Mouse (Mus musculus): ENCODE results near the gene Atrnl1.

Gene Atrnl1
- long read RNA-seq, experiment 1 = 0 reads
- long read RNA-seq, experiment 2, partial matches to known transcripts = 0 of 4 reads
- long read RNA-seq, experiment 2, other reads (novel, unspliced or antisense) = 4 of 4 reads

DNA sequence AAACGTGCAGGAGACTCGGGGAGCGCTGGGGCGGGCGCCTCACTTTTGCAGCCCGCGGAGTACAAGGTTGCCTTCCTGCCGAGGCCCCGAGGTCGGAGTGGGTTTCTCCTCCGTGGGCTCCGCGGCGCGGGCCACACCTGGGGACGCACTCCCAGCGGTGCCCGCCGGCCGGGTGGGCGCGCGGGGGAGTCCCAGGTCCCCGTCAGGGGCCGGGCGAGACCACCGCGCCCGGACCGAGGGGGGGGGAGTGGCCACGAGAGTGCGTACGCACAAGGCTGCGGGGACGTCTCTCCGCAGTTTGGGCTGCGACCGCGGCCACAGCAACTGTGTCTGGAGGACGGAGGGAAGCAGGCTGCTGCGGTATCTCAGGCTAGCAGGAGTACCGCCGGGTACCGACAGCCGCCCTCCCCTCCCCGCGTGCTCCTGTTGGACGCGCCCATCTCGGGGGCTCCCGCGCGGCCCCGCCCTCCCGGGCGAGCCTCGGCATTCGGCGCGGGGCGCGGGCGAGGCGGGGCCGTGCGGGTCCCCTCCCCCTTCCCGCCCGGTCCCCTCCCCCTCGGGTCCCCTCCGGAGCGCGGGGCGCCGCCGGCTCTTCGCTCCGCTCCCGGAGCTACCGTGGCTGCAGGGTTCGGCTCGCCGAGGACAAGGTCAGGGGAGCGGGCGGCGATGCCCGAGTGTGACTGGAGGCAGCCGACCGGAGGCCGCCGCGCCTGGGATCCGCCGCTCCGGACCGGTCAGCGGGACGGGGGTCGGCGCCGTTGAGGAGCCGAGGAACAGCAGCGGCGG is at the start of gene Atrnl1:
TSS of gene Atrnl1 (plus strand) at position 559 of the 786 bp plus-strand sequence.
- intact Hi-C loops (cut with DNase I) = no loop called here

DNA sequence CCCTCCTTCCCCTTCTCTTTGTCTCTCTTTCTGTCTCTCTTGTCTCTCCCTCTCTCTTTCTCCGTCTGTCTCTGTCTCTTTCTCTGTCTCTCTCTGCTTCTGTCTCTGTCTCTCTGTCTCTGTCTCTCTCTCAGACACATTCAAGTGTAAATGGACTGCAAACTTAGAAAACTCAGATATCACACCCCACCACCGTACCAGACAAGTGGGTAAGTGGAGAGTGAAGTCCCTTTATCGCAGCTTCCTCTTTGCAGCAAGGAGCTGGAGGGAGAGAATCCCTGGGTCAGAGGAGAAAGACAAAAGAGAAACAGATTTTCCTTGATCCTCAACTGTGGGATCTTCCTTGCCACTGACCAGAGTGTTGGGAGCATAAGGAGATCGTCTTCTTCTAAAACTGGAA is 49.3 kb upstream of the Atrnl1 start:
- intact Hi-C loops (cut with DNase I) = no loop called here

DNA sequence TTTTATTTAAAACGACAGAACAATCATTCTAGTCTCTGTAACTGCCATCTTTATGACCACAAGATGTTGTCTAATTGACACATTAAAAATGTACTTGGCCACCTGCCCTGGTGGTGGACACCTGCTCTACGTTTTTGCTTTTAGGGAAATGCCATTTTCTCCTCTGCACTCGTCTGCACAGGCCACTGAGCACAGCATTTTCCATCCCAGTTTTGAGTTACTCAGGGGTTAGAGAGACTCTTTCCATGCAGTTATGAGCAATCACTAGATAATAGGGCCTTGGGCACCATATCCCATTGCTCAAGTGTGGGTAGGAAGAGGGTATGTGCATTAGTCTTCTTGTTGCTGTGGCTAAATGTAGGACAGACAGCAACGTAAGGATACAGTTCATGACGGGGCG is 41.8 kb upstream of the Atrnl1 start:
- intact Hi-C loops (cut with DNase I) = no loop called here

DNA sequence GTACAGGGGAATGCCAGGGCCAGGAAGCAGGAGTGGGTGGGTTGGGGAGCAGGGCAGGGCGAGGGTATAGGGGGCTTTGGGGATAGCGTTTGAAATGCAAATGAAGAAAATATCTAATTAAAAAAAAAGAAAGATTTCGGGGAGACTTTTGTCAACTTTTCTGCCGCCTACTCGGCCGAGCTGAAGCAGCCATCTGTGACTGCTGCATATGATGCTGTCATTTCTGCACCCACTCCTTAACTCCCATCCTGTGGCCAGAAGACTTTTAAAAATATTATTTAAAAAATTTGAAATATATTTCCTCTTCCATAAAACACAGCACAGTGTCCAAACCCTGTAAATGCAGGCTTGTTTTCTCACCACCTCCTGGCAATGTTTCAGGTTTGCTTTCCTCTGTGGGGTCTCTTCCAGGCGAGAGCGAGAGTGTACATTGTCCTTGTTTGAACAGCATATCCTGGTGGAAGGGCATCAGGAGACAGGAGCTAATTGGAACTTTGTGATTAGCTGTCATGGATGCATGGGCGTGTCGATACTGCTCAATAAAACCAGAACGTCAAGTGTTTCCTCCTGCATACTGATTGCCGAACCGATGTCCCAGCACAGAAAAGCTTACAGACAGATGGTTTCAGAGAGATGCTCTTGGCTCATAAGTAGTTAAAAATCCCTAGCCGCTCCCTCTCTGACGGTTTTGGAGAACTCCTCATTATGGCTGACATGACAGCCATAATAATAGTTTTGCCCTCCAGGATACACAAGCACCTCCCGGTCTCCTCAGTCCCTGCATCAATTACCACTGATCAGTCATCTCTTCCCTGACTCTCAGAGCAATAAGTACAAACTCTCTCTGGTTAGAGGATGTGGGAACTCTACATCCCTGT is 38.2 kb upstream of the Atrnl1 start:
- intact Hi-C loops (cut with DNase I) = no loop called here

DNA sequence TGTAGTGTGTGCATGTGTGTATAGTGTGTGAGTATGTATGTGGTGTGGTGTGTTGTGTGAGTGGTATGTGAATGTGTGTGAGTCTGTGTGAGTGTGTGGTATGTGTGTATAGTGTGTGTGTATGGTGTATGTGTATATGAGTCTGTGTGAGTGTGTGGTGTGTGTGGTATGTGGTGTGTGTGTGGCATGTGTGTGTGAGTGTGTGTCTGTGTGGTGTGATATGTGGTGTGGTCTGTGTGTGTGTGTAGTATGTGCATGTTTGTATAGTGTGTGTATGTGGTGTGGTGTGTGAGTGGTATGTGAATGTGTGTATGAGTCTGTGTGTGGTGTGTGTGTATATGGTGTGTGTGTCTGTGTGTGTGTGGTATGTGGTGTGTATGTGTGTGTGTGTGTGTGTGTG is 37.4 kb upstream of the Atrnl1 start:
- intact Hi-C loops (cut with DNase I) = no loop called here

DNA sequence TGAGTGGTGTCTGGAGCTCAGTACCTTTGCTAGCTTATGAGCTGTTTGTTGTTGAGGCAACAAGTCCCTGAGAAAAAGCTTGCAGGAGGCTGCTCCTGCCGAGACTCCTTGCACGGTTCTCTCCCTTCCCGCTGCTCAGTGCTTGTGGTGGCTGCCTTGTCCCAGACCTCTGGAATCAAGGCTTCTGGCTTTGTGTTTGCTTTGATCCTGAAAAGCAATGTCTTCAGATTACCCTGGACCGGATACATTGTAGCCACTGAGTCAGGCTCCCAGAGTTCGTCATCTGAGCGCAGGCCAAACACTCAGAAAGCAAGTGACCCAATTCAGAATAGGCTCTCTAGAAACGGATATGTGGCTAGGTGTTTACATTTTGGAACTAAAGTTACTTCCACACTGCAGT is 35.8 kb upstream of the Atrnl1 start:
- intact Hi-C loops (cut with DNase I) = no loop called here

DNA sequence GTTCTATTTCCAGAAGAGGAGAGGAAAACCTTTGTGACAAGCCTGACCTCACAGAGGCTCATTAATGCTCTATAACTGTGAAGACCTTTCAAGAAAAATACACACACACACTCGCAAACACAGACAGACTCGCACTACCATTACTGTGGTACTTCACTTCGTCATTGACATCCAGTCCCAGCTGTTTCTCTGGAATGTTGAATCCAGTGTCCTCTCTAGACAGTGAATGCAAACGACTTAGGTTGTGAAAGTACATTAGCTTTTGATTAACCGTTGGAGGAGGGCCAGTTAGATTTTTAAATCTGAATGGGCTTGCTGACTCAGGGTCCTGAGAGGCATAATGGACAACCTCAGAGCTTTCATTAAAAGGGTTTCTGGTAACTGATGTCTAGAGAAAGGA is 34.0 kb upstream of the Atrnl1 start:
- intact Hi-C loops (cut with DNase I) = no loop called here

DNA sequence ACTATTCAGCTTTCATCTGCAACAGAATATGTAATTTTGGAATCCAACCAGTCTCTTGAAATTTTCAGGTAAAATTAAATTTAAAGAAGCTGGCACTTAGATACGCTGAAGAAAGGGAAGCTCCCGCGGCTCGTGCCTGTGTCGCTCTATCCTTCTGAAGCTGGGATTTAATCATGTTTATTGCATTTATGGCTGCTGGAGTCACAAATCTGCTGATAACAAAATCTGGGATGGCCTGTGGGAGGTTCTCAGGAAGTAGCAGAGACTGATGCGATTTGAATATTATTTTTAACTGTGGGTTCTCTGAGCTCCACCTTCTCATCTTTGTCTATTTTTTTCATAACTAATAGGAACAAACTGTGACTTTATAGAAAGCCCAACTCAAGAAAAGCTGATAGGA is 33.6 kb upstream of the Atrnl1 start:
- intact Hi-C loops (cut with DNase I) = no loop called here

DNA sequence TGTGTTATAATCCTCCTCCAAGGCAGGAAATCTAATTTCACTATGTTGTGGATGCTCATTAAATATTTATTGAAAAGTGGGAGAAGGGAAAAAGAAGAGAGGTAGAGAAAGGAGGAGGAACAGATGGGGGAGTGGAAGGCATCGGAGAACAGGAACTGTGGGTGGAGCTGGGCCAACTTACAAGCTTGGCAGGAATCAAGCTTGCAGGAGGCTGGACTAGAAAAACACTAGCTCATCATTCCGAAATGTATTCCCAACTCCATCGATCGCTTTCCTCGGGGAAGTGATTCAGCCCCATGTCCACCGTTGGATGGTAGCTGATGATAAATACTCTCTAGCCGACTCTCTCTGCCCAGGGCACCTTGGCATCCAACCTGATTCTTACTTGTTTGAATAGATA is 29.9 kb upstream of the Atrnl1 start:
- intact Hi-C loops (cut with DNase I) = no loop called here

DNA sequence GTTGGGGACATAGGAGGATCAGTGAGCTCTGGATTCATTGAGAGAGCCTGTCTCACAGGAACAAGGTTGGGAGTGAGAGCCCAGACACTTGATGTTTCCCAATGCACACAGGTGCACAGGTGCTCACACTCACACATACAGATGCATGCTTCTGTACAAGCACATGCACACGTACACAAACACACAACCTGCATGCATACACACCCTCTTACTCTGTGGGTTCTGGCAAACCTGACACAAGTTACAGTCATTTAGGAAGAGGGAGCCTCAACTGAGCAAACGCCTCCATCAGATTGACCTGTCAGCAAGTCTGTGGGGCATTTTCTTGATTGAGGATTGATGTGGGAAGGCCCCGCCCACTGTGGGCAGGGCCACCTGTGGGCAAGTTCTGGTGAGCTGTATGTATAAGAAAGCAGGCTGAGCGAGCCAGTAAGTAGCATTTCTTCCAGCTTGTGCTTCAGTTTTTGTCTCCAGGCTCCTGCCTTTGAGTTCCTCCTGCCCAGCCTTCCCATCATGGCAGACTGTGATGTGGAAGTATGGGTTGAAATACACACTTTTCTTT is 25.5 kb upstream of the Atrnl1 start:
- intact Hi-C loops (cut with DNase I) = no loop called here

DNA sequence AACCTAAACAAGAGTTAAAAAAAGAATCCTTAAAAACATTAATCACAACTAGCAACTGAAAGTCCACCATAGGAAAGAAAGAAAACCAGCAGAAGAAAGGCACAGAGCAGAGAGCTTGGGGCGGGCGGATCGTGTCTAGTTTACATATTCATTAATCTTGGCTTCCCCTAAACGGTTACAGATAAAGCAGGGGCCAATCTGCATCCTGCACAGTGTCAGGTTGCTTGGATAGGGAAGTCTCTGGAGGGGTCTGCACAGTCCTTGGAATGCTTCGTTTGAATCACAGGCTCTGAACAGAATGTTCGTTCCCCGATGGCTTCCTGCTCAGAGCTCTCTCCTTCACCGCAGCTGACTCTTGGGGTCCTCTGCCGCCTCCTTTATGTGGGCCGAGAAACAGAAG is 24.7 kb upstream of the Atrnl1 start:
- intact Hi-C loops (cut with DNase I) = no loop called here

DNA sequence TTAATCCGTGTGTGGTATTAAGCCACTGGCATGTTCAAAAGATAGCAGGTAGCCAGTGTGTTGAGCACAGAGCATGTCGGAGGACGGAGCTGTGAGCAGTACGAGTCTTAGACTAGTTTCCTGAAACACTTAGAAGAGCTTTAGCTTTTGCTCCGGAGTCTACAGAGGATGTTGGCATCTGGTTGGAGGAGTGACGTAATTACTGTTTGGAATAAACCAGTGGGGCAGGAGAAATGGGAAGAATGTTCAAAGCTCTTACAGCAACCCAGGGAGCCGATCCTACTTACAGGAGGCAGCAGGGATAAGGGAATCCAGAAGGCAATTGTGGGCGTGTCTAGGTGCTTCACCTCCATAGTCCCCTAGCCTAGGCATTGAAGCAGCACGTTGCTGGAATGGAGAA is 21.3 kb upstream of the Atrnl1 start:
- intact Hi-C loops (cut with DNase I) = no loop called here

DNA sequence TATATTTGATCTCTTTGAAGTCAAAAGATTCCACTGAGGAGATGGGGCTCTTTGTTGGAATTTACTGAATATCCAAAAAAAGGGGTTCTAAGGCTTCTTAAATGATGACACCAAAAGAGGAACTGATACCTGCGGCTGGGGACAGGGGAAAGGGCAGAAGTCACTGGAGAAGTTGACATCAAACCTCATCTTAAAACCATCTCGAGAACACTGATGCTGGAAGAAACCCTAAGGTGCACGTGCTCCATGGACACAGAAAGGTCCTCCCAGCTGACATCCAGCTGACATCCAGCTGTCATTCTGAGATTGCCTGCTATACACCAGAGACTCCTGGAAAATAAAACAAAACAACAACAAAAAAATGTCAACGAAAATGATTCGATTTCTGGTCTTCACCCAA is 19.9 kb upstream of the Atrnl1 start:
- intact Hi-C loops (cut with DNase I) = no loop called here

DNA sequence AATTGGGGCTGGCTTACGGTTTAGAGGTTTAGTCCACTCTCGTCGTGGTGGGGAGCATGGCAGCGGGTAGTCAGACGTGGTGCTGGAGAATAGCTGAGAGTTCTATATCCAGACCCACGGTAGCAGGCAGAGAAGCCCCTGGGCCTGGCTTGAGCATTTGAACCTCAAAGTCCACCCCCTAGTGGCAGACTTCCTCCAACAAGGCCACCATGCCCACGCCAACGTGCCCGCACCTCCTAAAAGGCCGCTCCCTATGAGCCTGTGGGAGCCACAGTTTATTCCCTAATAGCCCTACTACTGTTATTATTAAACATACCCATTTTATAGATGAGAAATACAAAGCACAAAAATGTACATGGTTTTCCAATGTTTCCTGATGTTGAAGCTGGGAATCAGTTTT is 19.2 kb upstream of the Atrnl1 start:
- intact Hi-C loops (cut with DNase I) = no loop called here

DNA sequence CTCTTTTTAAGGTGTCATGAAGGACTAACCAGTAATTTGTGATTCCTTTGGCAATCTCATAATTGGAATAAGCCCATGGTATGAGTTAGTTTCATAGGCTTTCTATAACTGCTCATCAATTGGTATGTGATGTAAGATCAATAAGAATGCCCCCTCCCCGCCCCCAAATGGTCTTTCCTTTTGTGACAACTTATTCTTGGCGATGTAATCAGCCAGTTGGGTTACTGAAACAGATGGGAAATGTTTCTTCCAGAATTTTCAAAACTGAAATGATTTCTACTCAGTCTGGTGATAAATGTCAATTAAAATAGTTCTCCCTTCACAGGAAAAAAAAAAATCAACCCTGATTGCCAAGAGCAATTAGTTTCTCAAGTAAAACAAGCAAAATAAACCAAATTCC is 18.5 kb upstream of the Atrnl1 start:
- intact Hi-C loops (cut with DNase I) = no loop called here

DNA sequence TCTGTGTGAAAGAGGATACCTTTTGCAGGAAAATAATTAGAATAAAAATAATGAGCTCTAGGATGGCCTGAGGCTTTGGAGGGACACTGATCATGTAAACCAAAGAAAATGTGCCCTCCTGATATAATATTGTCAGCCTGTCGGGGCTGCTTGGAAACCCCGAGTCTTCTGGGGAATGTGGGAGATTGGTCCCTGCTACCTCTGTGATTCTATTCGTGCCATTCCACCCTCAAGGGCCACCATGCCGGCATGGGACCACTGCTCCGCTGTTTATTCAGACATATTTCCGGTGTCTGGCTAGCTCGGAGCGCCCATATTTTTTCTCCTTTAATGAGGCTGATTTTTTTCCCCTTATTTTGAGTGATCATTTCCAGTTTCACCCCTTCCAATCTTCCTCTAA is 11.7 kb upstream of the Atrnl1 start:
- intact Hi-C loops (cut with DNase I) = no loop called here

DNA sequence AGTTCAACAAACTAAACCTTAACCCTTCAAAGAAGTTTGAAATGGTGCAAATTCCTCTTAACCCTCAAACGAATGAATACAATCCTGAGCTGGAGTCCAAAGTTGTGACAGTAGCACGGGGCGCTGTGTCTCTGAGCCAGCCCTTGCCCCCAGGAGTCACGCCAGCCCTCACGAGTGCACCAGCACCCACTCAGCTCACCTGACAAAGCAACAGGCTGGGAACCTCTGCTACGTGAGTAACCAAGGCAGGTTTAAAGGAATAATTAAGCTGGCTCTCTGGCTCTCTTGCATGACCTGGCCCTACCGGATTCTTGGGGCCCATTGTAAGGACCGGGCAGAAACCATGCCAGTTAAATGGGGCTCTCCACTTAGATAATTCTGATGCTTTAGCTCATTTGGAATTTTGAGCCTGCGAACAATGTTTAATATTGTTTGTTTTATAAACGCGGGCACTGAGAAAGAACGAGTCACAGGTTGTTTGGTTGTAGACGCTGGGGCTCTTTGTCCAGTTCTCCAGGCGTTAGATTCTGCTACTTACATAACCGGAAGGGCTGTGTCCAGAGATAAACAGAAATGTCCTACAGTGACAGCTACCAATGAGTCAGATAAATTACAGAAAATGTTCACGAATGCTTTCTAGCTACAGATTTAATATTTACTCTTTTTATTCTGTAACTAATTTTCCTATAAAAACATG is 10.5 kb upstream of the Atrnl1 start:
- intact Hi-C loops (cut with DNase I) = no loop called here

DNA sequence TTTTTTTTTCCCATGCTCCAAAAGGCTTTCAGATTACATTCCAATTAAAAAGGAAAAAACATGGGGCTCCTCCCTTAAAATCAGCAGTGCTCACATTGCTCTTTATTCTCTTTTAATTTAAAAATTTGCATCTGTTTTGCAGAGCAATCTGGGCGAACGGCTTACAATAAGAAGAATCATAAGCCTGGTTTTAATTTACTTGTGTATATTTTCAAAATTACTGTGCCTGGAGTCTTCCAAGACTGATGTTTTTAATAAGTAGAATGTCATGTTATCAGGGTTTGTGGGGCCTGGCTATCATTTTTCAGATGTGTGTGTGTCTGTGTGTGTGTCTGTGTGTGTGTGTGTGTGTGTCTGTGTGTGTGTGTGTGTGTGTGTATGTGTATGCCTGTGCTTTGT is 9.9 kb upstream of the Atrnl1 start:
- intact Hi-C loops (cut with DNase I) = no loop called here

DNA sequence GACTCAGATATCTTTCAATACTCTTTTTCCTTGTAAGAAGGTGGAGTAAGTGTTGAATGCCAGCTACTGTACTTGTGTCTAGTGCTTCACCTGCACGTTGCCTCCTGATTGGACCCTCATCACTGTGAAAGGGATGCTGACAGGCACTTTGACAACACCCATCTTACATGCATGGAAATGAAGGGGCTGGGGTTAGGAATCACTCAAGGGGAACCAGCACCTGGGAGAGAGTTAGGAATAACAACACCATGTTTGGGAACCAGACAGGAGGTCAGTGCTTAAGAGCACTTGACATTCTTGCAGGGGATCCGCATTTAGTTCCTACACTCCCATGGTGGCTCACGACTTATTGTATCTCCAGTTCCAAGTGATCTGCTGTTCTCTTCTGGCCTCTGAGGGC is 7.2 kb upstream of the Atrnl1 start:
- intact Hi-C loops (cut with DNase I) = no loop called here

DNA sequence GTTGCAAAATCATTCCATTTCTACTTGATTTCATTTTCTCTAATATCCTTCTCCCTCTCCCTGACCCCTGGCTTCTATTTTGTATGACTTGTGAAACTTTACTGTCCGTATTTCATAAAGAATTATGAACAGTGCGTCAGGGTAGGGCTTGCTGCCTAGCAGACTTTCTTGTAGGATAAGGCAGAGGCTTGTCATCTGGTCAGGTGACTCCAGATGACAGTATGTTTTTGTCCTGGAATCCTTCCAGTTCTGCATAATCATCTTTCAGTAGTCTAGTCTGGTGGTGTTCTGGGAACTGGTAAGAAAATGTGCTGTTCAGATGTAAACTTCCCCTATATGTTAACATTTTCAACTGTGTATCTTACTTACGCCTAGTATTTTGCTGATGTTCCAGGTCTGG is 4.9 kb upstream of the Atrnl1 start:
- intact Hi-C loops (cut with DNase I) = no loop called here

DNA sequence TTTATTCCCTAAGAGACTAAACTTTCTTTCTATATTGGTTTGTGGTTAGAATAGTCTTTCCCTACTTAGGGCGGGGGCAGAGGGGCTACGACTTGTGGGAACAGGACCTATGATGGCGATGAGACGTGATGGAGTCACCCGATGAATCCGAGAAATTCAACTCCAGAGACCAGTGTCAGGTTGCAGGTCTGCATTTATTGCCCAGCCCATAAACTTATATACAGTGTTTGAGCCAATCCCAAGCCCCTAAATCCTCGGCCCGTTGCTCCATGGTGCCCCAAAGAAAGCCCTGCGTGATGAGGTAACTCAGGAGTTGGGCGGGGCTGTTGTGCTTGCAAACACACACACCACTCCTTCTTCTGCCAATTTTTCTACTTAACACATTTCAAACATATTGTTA is 4.5 kb upstream of the Atrnl1 start:
- intact Hi-C loops (cut with DNase I) = no loop called here

Data from adrenal gland (tissue).